Mouse (Mus musculus): ENCODE results near the gene Rtn4. TPM values are rescaled to one million over a fixed set of nuclear protein-coding genes. Genes with fewer than 3 reads are reported as not detected.

Rtn4 gene
- polyA plus RNA-seq, 1 experiment: 128 TPM

GRCm38 (mm10) chr11:29787473-29787872, 94.7 kb downstream of the Rtn4 start:
- WGBS: 35% methylated on average over 5 of the region's 5 CpGs
- TF ChIP-seq CTCF (IDR thresholded peaks at IDR 0.05; ENCODE audit: control insufficient read depth, insufficient read depth, low read length): no peak
- no peak overlapping the region for H3K4me3 ChIP-seq (replicated peaks; ENCODE audit: control insufficient read depth, low read depth, low read length)
- 0 out of 2 replicates have a peak overlapping the region, but pooled peaks have one; percentile 10 for H3K27ac ChIP-seq (ENCODE audit: control insufficient read depth, insufficient read depth, low read depth, low read length, poor library complexity)
- H3K4me1 ChIP-seq (ENCODE audit: control insufficient read depth, insufficient read depth, low read length): no peaks in the 10 kb centered on the region; the same call in 1 of the 2 replicates

GRCm38 (mm10) chr11:29788499-29788898, 95.8 kb downstream of the Rtn4 start:
- TF ChIP-seq CTCF (IDR thresholded peaks at IDR 0.05; ENCODE audit: control insufficient read depth, insufficient read depth, low read length): no peak
- no peak for TF ChIP-seq POLR2A (IDR thresholded peaks at IDR 0.05; ENCODE audit: borderline replicate concordance, control insufficient read depth, low read depth, low read length)
- H3K27ac ChIP-seq (ENCODE audit: control insufficient read depth, insufficient read depth, low read depth, low read length, poor library complexity): no peak overlapping the region
- WGBS: 71% methylated on average over 1 of the region's 1 CpGs
- no peaks in the 10 kb centered on the region; the same call in 1 of the 2 replicates for H3K4me1 ChIP-seq (ENCODE audit: control insufficient read depth, insufficient read depth, low read length)
- no peak overlapping the region for H3K4me3 ChIP-seq (replicated peaks; ENCODE audit: control insufficient read depth, low read depth, low read length)

- Histone ChIP-seq H3K4me3 (replicated peaks; ENCODE audit: control insufficient read depth, low read depth, low read length) (no peak overlapping the region), H3K27ac (ENCODE audit: control insufficient read depth, insufficient read depth, low read depth, low read length, poor library complexity) (no peak overlapping the region), H3K4me1 (ENCODE audit: control insufficient read depth, insufficient read depth, low read length) (no peaks in the 10 kb centered on the region; the same call in 1 of the 2 replicates)
- 76% methylated on average over 6 of the region's 6 CpGs for WGBS
- TF ChIP-seq POLR2A (IDR thresholded peaks at IDR 0.05; ENCODE audit: borderline replicate concordance, control insufficient read depth, low read depth, low read length) (no peak), CTCF (IDR thresholded peaks at IDR 0.05; ENCODE audit: control insufficient read depth, insufficient read depth, low read length) (no peak)
Measured at GRCm38 (mm10) chr11:29788921-29789638, 96.3 kb downstream of the Rtn4 start.

GRCm38 (mm10) chr11:29790796-29791195, 98.0 kb downstream of the Rtn4 start:
- Histone ChIP-seq H3K27ac (ENCODE audit: control insufficient read depth, insufficient read depth, low read depth, low read length, poor library complexity) (no peak overlapping the region), H3K4me3 (replicated peaks; ENCODE audit: control insufficient read depth, low read depth, low read length) (no peak overlapping the region), H3K4me1 (ENCODE audit: control insufficient read depth, insufficient read depth, low read length) (no peaks in the 10 kb centered on the region; the same call in 1 of the 2 replicates)
- WGBS: 71% methylated on average over 2 of the region's 2 CpGs
- TF ChIP-seq CTCF (IDR thresholded peaks at IDR 0.05; ENCODE audit: control insufficient read depth, insufficient read depth, low read length) (no peak), POLR2A (IDR thresholded peaks at IDR 0.05; ENCODE audit: borderline replicate concordance, control insufficient read depth, low read depth, low read length) (no peak)

Other genes starting within 250 kb of the Rtn4 start
- 9.3 and 13.0 TPM in 2 replicates for gene Prorsd1, start 177.9 kb upstream of the Rtn4 start, polyA plus RNA-seq (2011; ENCODE audit: insufficient read depth, insufficient read length, low replicate concordance, missing spikeins)
- gene Mtif2, start 166.5 kb upstream of the Rtn4 start, polyA plus RNA-seq (2011; ENCODE audit: insufficient read depth, insufficient read length, low replicate concordance, missing spikeins): 14.8 and 17.8 TPM in 2 replicates
- not detected in 2 replicates for gene Clhc1, start 145.0 kb upstream of the Rtn4 start, polyA plus RNA-seq (2011; ENCODE audit: insufficient read depth, insufficient read length, low replicate concordance, missing spikeins)
- gene Rps27a, start 144.8 kb upstream of the Rtn4 start, polyA plus RNA-seq (2011; ENCODE audit: insufficient read depth, insufficient read length, low replicate concordance, missing spikeins): 1,136 and 1,963 TPM in 2 replicates
- not detected in 2 replicates for gene 4931440F15Rik, start 132.7 kb downstream of the Rtn4 start, polyA plus RNA-seq (2011; ENCODE audit: insufficient read depth, insufficient read length, low replicate concordance, missing spikeins)